Mouse (Mus musculus) layer of hippocampus, adult 2 months (tissue): Measurements from ENCODE around the gene Fancc. TPM values are rescaled to one million over a fixed set of nuclear protein-coding genes. Genes with fewer than 3 reads are reported as not detected.
A peak's percentile ranks its signal among the peaks of the same experiment; 100 is the strongest.
"Not testable (repeated sequence)": the region's sequence is repeated elsewhere in the genome, so short reads cannot be mapped to it uniquely, and the experiment has no call there.

Experiments
- DNase-seq, 2 experiments: peaks; one replicate each; pipeline ENCODE4 v3.0.0; 2022; ENCODE audit warnings: low spot score in 2 of 2
- H3K27ac ChIP-seq: fragments of 200-600 bp; 2 replicates; pipeline ENCODE4 v1.8.1; 2022
- H3K4me3 ChIP-seq: fragments of 200-600 bp; 2 replicates; pipeline ENCODE4 v1.8.1; 2022; ENCODE audit warnings: mild to moderate bottlenecking
- CTCF ChIP-seq: fragments of 200-600 bp; conservative IDR thresholded peaks from 2 replicates; pipeline ENCODE4 v1.8.1; 2022; ENCODE audit warnings: antibody characterized with exemption, mild to moderate bottlenecking, moderate library complexity
- total RNA-seq, 2 experiments: library from RNA; stranded (reverse); gene quantifications; 2 replicates each; pipeline ENCODE4 v1.2.3; 2021

Fancc gene
- total RNA-seq, 2 experiments from 2014 or later, result 6.5 to 9.5 TPM

DNA sequence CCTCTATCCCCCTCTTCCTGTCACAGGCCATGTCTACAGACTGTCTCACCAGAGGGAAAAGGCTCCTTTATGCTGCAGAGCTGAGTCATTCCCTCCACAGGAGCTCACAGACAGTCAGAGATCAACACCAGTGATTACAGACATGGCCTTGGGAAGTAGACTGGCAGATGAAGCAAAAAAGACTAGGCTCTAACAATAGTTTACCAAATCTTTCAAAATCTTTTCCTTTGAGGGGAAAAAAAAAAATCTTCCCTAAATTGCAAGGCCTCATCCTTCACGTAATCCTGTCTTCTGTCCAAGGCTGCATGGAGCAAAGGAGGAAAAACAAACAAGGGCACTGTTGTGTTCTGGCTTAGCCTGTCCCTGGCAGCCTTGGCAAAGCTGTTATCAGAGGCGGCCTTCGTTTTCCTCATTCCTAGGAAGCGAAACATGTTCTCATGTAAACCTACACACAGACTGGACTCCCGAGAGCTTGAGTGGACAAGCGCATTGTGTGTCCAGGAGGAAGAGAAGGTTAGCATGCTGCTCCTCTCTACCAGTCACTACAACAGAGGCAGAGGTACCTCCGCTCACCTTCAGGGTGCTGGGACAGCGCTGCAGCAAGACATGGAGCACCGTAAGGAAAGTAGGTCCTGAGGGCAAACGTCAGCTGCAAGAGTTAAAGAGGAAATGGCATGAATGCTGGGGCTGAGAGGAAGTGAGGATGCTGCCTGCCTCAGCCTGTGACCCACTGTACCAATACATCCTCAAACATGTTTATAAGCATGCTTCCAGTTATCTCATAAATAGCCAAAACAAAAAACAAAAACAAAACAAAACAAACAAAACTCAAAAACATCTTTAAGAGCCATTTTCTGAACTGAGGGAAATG lies 171.9 kb downstream of the Fancc start:
- H3K4me3 ChIP-seq, result no peak overlapping the region
- peak overlapping the region; percentile 81 for H3K27ac ChIP-seq
- TF ChIP-seq CTCF, result no peak
- DNase-seq, result no peak

- no peak for TF ChIP-seq CTCF
- H3K4me3 ChIP-seq, result no peak overlapping the region
- DNase-seq, result no peak
- peak overlapping the region; percentile 81 for H3K27ac ChIP-seq
Measured at GRCm38 (mm10) chr13:63324311-63324710, 172.8 kb downstream of the Fancc start.

- no peak for TF ChIP-seq CTCF
- H3K27ac ChIP-seq, result peak overlapping the region; percentile 81
- no peak overlapping the region for H3K4me3 ChIP-seq
- DNase-seq, result no peak
Measured at GRCm38 (mm10) chr13:63323286-63324075, 173.6 kb downstream of the Fancc start.

DNA sequence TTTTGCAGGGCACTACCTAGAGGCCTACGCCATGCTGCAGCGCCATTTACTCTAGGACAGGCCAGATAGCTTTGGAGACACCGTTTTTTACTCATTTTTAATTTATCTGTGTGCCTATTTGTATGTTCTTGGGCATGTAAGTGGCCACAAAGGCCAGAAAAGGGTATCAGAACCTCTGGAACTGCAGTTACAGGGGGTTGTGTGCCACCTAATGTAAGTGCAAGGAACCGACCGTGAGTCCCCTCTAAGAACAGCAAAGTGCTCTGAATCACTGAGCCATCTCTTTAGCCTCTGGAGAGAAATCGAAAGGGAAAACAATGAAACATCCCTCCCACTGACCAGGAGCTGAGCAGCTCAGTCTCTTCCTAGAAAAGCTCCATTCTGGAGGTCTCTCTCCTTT lies 174.3 kb downstream of the Fancc start:
- H3K27ac ChIP-seq, result peak overlapping the region; percentile 81
- TF ChIP-seq CTCF, result peak; percentile 60
- no peak overlapping the region for H3K4me3 ChIP-seq
- no peak for DNase-seq

DNA sequence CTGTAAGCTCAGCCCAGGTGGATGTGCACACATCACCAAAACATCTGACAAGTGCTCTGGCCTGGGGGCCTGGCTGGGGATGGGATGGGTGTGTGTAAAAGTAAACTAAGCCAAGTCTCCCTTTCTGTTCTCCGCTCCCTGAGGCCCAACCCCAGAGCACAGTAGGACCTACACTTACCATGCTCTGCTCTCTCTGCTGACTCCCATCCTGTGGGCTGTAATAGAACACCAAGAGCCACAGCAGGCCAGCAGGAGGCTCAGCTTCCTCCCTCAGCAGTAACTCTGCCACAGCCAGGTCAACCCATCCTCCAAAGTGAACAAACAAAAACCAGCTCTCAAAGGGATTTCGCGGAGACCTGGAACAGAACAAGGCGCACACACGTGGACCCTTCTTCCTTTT lies 175.4 kb downstream of the Fancc start:
- TF ChIP-seq CTCF, result peak; percentile 39
- peak overlapping the region; percentile 49 for H3K27ac ChIP-seq
- no peak overlapping the region for H3K4me3 ChIP-seq
- DNase-seq, result no peak

- no peak for DNase-seq
- H3K27ac ChIP-seq, result peak overlapping the region; percentile 86; the same call in 1 of the 2 replicates
- no peak for TF ChIP-seq CTCF
- no peak overlapping the region for H3K4me3 ChIP-seq
Measured at GRCm38 (mm10) chr13:63319814-63320213, 177.3 kb downstream of the Fancc start.

DNA sequence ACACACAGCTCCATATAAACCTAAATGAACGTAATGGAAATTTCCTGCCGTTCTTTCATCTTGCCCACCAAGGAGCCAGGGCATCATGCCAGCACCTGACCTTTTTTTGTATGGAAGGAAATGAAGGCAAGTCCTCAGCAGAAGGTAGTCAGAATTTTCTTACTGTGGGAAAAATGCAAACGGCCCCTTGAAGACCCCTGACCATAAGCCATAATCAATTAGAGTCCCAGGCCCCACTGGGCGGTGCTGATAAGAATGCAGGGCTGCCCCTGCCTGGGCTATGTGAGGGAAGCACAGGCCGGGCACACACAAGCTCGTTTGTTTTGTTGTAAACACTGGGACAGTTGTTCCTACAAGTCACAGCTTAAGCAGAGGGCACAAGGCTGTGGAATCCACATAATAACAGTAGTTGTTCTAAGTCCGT lies 179.4 kb downstream of the Fancc start:
- no peak for TF ChIP-seq CTCF
- Histone ChIP-seq H3K27ac (peak overlapping the region; percentile 86), H3K4me3 (no peak overlapping the region)
- peak in 1 of 2 experiments; percentile 27 for DNase-seq

GRCm38 (mm10) chr13:63316407-63316806 lies 180.7 kb downstream of the Fancc start:
- no peak for TF ChIP-seq CTCF
- Histone ChIP-seq H3K4me3 (no peak overlapping the region), H3K27ac (peak overlapping the region; percentile 86)
- DNase-seq, result no peak

DNA sequence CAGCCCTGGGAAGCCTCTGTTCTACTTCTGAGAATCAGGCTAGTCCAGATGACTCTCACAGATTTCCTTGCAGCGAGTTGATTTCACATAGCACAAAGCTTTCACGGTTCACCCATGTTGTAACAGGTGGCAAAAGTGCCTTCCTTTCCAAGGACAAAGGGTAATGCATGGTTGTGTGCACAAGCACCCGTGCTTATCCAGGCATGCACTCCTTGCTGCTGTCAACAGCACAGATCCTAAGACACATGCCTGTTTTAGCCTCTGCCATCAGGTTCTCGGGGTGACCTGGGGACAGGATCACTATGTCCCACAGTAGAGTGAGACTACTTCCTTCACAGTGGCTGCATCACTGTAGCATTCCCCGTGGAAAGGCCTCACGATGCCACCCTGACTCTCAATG lies 181.3 kb downstream of the Fancc start:
- no peak for TF ChIP-seq CTCF
- Histone ChIP-seq H3K4me3 (no peak overlapping the region), H3K27ac (peak overlapping the region; percentile 41; the same call in 1 of the 2 replicates)
- DNase-seq, result no peak

DNA sequence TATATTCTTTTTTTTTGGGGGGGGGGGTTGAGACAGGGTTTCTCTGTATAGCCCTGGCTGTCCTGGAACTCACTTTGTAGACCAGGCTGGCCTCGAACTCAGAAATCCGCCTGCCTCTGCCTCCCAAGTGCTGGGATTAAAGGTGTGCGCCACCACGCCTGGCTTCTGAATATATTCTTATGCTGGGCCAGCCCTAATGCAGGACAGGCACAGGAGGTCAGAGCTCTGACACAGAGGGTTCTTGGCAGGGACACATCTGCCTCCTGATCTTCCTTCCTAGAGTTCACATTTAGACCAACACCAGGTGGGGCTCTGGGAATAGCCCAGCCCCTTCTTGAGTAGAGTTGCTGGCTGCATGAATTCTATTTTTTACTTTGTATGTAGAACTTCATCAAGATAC lies 182.0 kb downstream of the Fancc start:
- H3K27ac ChIP-seq, result peak overlapping the region; percentile 41; the same call in 1 of the 2 replicates
- DNase-seq, H3K4me3 ChIP-seq: not testable (repeated sequence)

- H3K27ac ChIP-seq, result peak overlapping the region; percentile 61; the same call in 1 of the 2 replicates
- no peak overlapping the region for H3K4me3 ChIP-seq
- no peak for DNase-seq
- no peak for TF ChIP-seq CTCF
Measured at GRCm38 (mm10) chr13:63314608-63314920, 182.5 kb downstream of the Fancc start.

DNA sequence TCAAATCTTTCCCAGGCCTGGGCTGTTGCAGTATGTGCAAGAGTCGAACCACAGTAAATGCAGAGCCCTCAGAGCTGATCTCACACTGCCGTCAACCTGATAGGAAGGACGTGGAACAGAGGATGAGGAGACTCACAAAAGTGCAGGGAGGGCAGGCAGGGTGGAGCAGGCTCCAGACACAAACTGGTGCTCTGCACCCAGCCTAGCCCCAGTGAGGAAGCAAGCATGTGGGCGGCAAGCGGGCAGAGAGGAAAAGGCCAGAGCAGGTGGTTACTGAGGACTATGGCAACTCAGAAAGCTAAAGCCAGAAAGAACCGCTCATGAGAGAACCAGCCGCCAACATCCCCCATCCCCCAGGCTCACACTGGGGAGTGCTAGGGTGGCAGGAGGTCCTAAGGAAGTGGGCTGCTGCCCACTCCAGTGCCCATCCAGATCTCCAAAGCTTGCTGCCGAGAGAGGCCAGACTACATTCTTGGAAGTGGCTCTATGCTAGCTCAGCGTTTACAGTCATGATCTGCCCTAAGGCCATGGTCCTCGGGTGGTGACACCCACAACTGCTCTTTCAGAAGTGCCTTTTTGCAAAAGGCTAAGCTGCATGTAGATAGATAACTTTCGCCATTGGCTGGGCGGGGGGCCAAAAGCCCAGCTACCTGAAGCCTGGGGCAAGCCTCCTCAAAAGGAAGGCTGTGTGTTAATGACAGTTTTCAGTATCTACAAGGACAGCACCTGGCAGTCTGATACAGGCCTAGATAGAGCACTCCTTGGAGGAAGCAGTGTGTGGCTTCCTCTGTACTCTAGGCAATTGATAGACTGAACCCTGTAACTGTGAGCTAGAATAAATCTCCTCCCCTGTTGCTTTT lies 183.1 kb downstream of the Fancc start:
- no peak for TF ChIP-seq CTCF
- DNase-seq, result no peak
- H3K27ac ChIP-seq, result peak overlapping the region; percentile 61; the same call in 1 of the 2 replicates
- no peak overlapping the region for H3K4me3 ChIP-seq

- Histone ChIP-seq H3K27ac (peak overlapping the region; percentile 61; the same call in 1 of the 2 replicates), H3K4me3 (no peak overlapping the region)
- TF ChIP-seq CTCF, result no peak
- DNase-seq, result no peak
Measured at GRCm38 (mm10) chr13:63313247-63313646, 183.8 kb downstream of the Fancc start.
